In genomic region chr2:168296530-168296929, GRCm38 (mm10) we compare ENCODE assay signal across 25 mouse cellular contexts. TPM values are rescaled to one million over a fixed set of nuclear protein-coding genes. Genes with fewer than 3 reads are reported as not detected.
A peak's percentile ranks its signal among the peaks of the same experiment; 100 is the strongest.
DNase-seq lines count a peak whose midpoint lies in the region; ATAC-seq and TF ChIP-seq lines count a peak whose summit lies in the region.
"Had no signal": no experiment of that assay in that cellular context is flagged by ENCODE, and none has a peak within 500 bp of the region (broad histone marks: within the 10 kb centered on the region; RNA-seq: fewer than 3 reads in every experiment).

No protein-coding gene starts in this region.

- no peak for DNase-seq in kidney, adult 2 months
- DNase-seq in lung, postnatal 0 days (ENCODE audit: low spot score): no peak
- no peak for DNase-seq in lung, postnatal 14 days
- peak; percentile 78 for DNase-seq in R1 (ENCODE audit: low read depth, low spot score)
- DNase-seq in thymus, postnatal 25 days: no peak
- DNase-seq in cerebellum, postnatal 4 days (ENCODE audit: low spot score in 2 of 2): no peak
- DNase-seq: B cell, adult 2 months; cerebellum, adult 11 months; cerebellum, postnatal 10 days; gastrocnemius, postnatal 36 days; kidney, adult 11 months; kidney, postnatal 25 days; retina, postnatal 1 day; right cerebral cortex, postnatal 4 days; thymus, postnatal 36 days had no signal

- no peak overlapping the region for H3K9ac ChIP-seq in kidney, embryonic 15.5 days
- no peak overlapping the region for H3K9ac ChIP-seq in lung, postnatal 0 days (replicated peaks; ENCODE audit: low read depth)
- H3K9ac ChIP-seq: embryonic facial prominence, embryonic 13.5 days; forebrain, embryonic 15.5 days; liver, embryonic 15.5 days had no signal

- ATAC-seq in kidney, embryonic 15.5 days (replicated peaks; ENCODE audit: low FRiP score): no peak
- no peak for ATAC-seq in lung, postnatal 0 days
- ATAC-seq: forebrain, embryonic 15.5 days; hindbrain, embryonic 16.5 days had no signal

- no peaks in the 10 kb centered on the region for H3K9me3 ChIP-seq in kidney, embryonic 15.5 days (replicated peaks)
- no peaks in the 10 kb centered on the region for H3K9me3 ChIP-seq in lung, postnatal 0 days (ENCODE audit: low read length)
- H3K9me3 ChIP-seq: embryonic facial prominence, embryonic 13.5 days; forebrain, embryonic 15.5 days; limb, embryonic 10.5 days; liver, embryonic 15.5 days had no signal

- no peak overlapping the region for H3K4me2 ChIP-seq in kidney, embryonic 15.5 days
- H3K4me2 ChIP-seq in lung, postnatal 0 days (replicated peaks; ENCODE audit: low read depth, low read length): no peak overlapping the region
- H3K4me2 ChIP-seq: embryonic facial prominence, embryonic 13.5 days; forebrain, embryonic 15.5 days; liver, embryonic 15.5 days; midbrain, embryonic 11.5 days had no signal

- WGBS in kidney, adult 2 months: 91% methylated on average over 10 of the region's 10 CpGs
- WGBS in kidney, embryonic 15.5 days: 80% methylated on average over 10 of the region's 10 CpGs
- 82% methylated on average over 10 of the region's 10 CpGs for WGBS in lung, postnatal 0 days

- peak; percentile 28; the same call in 1 of the 2 replicates for TF ChIP-seq CTCF in kidney, adult 2 months (conservative IDR thresholded peaks at IDR 0.05; ENCODE audit: insufficient read depth, insufficient read length, low read depth, low read length)
- TF ChIP-seq CTCF in lung, postnatal 0 days (IDR thresholded peaks at IDR 0.05): peak; percentile 17; the same call in 1 of the 2 replicates

- no peak for TF ChIP-seq POLR2A in kidney, adult 2 months (IDR thresholded peaks at IDR 0.05; ENCODE audit: low read depth, low read length)

- H3K36me3 ChIP-seq in kidney, adult 2 months (ENCODE audit: control insufficient read depth, insufficient read depth, low read length): no peaks in the 10 kb centered on the region
- no peaks in the 10 kb centered on the region for H3K36me3 ChIP-seq in kidney, embryonic 15.5 days
- no peaks in the 10 kb centered on the region for H3K36me3 ChIP-seq in lung, postnatal 0 days (ENCODE audit: insufficient read depth, low read length)
- H3K36me3 ChIP-seq: embryonic facial prominence, embryonic 13.5 days; forebrain, embryonic 15.5 days; G1E; limb, embryonic 10.5 days; liver, embryonic 15.5 days had no signal

- H3K4me3 ChIP-seq in kidney, adult 2 months (ENCODE audit: insufficient read depth, low read depth, low read length): no peak overlapping the region
- H3K4me3 ChIP-seq in kidney, embryonic 15.5 days (replicated peaks): no peak overlapping the region
- no peak overlapping the region for H3K4me3 ChIP-seq in lung, postnatal 0 days (ENCODE audit: low read depth, low read length)
- H3K4me3 ChIP-seq: embryonic facial prominence, embryonic 13.5 days; forebrain, embryonic 15.5 days; left cerebral cortex, adult 2 months; limb, embryonic 10.5 days; liver, embryonic 15.5 days had no signal

- H3K27me3 ChIP-seq in kidney, adult 2 months (replicated peaks; ENCODE audit: control insufficient read depth, insufficient read depth, low read length): no peaks in the 10 kb centered on the region
- no peaks in the 10 kb centered on the region for H3K27me3 ChIP-seq in kidney, embryonic 15.5 days
- H3K27me3 ChIP-seq in lung, postnatal 0 days (replicated peaks; ENCODE audit: insufficient read depth, low read length): no peaks in the 10 kb centered on the region
- H3K27me3 ChIP-seq: forebrain, embryonic 15.5 days had no signal

- no peak overlapping the region for H3K27ac ChIP-seq in kidney, adult 2 months (ENCODE audit: insufficient read depth, low read depth, low read length)
- H3K27ac ChIP-seq in kidney, embryonic 15.5 days: no peak overlapping the region
- no peak overlapping the region for H3K27ac ChIP-seq in lung, postnatal 0 days (ENCODE audit: low read length)
- H3K27ac ChIP-seq: embryonic facial prominence, embryonic 13.5 days; forebrain, embryonic 15.5 days; left cerebral cortex, adult 2 months; limb, embryonic 10.5 days; liver, embryonic 15.5 days; macrophage had no signal

- TF ChIP-seq EP300 in lung, postnatal 0 days (IDR thresholded peaks at IDR 0.05): no peak

- no peaks in the 10 kb centered on the region for H3K4me1 ChIP-seq in kidney, adult 2 months (ENCODE audit: control insufficient read depth, insufficient read depth, low read length)
- peaks cover 13% of the 10 kb centered on the region for H3K4me1 ChIP-seq in kidney, embryonic 15.5 days
- no peaks in the 10 kb centered on the region for H3K4me1 ChIP-seq in lung, postnatal 0 days (ENCODE audit: insufficient read depth, low read depth, low read length)
- H3K4me1 ChIP-seq: embryonic facial prominence, embryonic 13.5 days; forebrain, embryonic 15.5 days; liver, embryonic 15.5 days had no signal

RNA-seq across cellular contexts. Expression of gene Kcng1, which starts 15.0 kb away (rescaled TPM):
- 0.77 and 0.95 TPM in 2 replicates for polyA plus RNA-seq in kidney, adult 2 months (2012; rRNA removed)
- polyA plus RNA-seq in kidney, embryonic 15.5 days (2015; fragmentation: Nextera tagmentation; extraction: Ambion mirVana): 0.99 and 3.1 TPM in 2 replicates
- 0.08 and 0.26 TPM in 2 replicates for polyA plus RNA-seq in lung, postnatal 0 days (2015; fragmentation: Nextera tagmentation; extraction: Ambion mirVana)
- polyA plus RNA-seq: G1E, macrophage had no signal
